Mouse (Mus musculus): ENCODE measurements around the gene Kcnc4. TPM values are rescaled to one million over a fixed set of nuclear protein-coding genes. Genes with fewer than 3 reads are reported as not detected.

The Kcnc4 gene
- 0.08 TPM for polyA plus RNA-seq (2014; fragmentation: Illumina TruSeq; extraction: RNeasy Lipid Tissue Mini Kit (QIAGEN cat#74804); ENCODE audit: insufficient read depth, low read depth, low replicate concordance)

DNA sequence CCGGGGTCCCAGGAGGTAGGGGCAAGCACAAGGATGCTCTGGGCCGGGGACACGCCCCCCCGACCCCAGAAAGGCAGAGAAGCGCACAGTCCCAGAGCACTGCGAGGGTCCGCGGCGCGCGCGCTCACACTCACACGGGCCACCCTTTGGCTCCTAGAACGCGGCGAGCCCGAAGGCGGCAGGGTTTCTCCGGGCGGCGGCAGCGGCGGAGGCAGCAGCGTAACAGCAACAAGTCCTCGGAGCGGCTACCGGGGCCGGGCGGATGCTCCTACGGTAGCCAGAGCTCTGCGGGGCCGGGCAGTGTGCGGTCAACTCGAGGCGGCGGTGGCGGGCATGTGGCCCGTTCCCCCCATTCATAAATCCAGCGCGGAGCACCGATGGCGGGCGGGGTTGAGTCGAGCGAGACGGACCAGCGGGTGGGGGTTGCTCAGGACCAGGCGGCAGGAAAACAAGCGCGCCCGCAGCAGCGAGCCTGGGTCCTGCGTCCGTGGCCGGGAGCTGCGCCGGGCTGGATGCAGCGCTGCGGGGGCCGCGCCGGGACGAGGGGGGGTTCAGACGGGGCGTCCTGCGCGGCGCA, at the start of gene Kcnc4:
Gene Kcnc4 (minus strand): TSS at position 357 of the 577 bp plus-strand sequence.

Other genes with a start within 250 kb of the Kcnc4 start
- 0.32 TPM for gene Cym, start 237.8 kb downstream of the Kcnc4 start, polyA plus RNA-seq (2014; fragmentation: Illumina TruSeq; extraction: RNeasy Lipid Tissue Mini Kit (QIAGEN cat#74804); ENCODE audit: insufficient read depth, low read depth, low replicate concordance)
- gene A630076J17Rik, start 228.9 kb downstream of the Kcnc4 start, polyA plus RNA-seq (2014; fragmentation: Illumina TruSeq; extraction: RNeasy Lipid Tissue Mini Kit (QIAGEN cat#74804); ENCODE audit: insufficient read depth, low read depth, low replicate concordance): not detected
- not detected for gene Prok1, start 219.8 kb downstream of the Kcnc4 start, polyA plus RNA-seq (2014; fragmentation: Illumina TruSeq; extraction: RNeasy Lipid Tissue Mini Kit (QIAGEN cat#74804); ENCODE audit: insufficient read depth, low read depth, low replicate concordance)
- 123 TPM for gene Lamtor5, start 180.7 kb downstream of the Kcnc4 start, polyA plus RNA-seq (2014; fragmentation: Illumina TruSeq; extraction: RNeasy Lipid Tissue Mini Kit (QIAGEN cat#74804); ENCODE audit: insufficient read depth, low read depth, low replicate concordance)
- gene Slc16a4, start 168.3 kb downstream of the Kcnc4 start, polyA plus RNA-seq (2014; fragmentation: Illumina TruSeq; extraction: RNeasy Lipid Tissue Mini Kit (QIAGEN cat#74804); ENCODE audit: insufficient read depth, low read depth, low replicate concordance): 0.74 TPM
- 3.7 TPM for gene Rbm15, start 125.9 kb downstream of the Kcnc4 start, polyA plus RNA-seq (2014; fragmentation: Illumina TruSeq; extraction: RNeasy Lipid Tissue Mini Kit (QIAGEN cat#74804); ENCODE audit: insufficient read depth, low read depth, low replicate concordance)
- gene Slc6a17, start 58.5 kb upstream of the Kcnc4 start, polyA plus RNA-seq (2014; fragmentation: Illumina TruSeq; extraction: RNeasy Lipid Tissue Mini Kit (QIAGEN cat#74804); ENCODE audit: insufficient read depth, low read depth, low replicate concordance): 0.85 TPM
- not detected for gene Ubl4b, start 95.5 kb upstream of the Kcnc4 start, polyA plus RNA-seq (2014; fragmentation: Illumina TruSeq; extraction: RNeasy Lipid Tissue Mini Kit (QIAGEN cat#74804); ENCODE audit: insufficient read depth, low read depth, low replicate concordance)
- not detected for gene Alx3, start 135.5 kb upstream of the Kcnc4 start, polyA plus RNA-seq (2014; fragmentation: Illumina TruSeq; extraction: RNeasy Lipid Tissue Mini Kit (QIAGEN cat#74804); ENCODE audit: insufficient read depth, low read depth, low replicate concordance)
- gene Gm10961, start 171.8 kb upstream of the Kcnc4 start, polyA plus RNA-seq (2014; fragmentation: Illumina TruSeq; extraction: RNeasy Lipid Tissue Mini Kit (QIAGEN cat#74804); ENCODE audit: insufficient read depth, low read depth, low replicate concordance): not detected
- gene Strip1, start 172.1 kb upstream of the Kcnc4 start, polyA plus RNA-seq (2014; fragmentation: Illumina TruSeq; extraction: RNeasy Lipid Tissue Mini Kit (QIAGEN cat#74804); ENCODE audit: insufficient read depth, low read depth, low replicate concordance): 14.8 TPM
- 30.2 TPM for gene Ahcyl1, start 237.0 kb upstream of the Kcnc4 start, polyA plus RNA-seq (2014; fragmentation: Illumina TruSeq; extraction: RNeasy Lipid Tissue Mini Kit (QIAGEN cat#74804); ENCODE audit: insufficient read depth, low read depth, low replicate concordance)